Mouse (Mus musculus) megakaryocyte, embryonic 14.5 days (primary cell): Measurements from ENCODE around the gene Slc36a2.

ENCODE experiments used
- FLI1 ChIP-seq: IDR thresholded peaks from 2 replicates; pipeline ENCODE4 v1.6.1; 2012; ENCODE audit warnings: low read length, inconsistent platforms, mixed read lengths
- GATA1 ChIP-seq: IDR thresholded peaks from 3 replicates; pipeline ENCODE4 v1.6.1; 2012; ENCODE audit warnings: mixed read lengths, low read length, inconsistent platforms, borderline replicate concordance

DNA sequence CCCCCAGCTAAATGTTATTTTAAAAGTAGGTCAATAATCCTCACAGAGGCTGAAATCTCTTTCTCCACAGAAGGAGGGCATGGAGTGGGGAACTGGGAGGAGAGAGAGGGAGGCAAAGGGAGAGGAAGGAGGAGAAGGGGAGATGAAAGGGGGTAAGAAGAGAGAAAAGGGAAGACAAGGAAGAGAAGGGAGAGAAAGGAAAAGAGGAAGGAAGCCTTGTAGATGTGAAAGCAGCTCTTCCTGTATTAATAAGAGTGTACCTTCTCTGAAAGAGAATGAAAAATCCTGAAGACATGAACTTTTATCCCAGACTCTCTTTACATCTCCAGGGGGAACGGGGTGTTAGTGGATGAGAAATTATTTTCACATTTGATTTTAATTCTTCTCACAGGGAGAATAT, 63.4 kb downstream of the Slc36a2 start:
- TF ChIP-seq GATA1, result no peak
- TF ChIP-seq FLI1, result no peak
